Mouse (Mus musculus) heart, postnatal 25 days (tissue): ENCODE data around the gene Treh. TPM values are rescaled to one million over a fixed set of nuclear protein-coding genes. Genes with fewer than 3 reads are reported as not detected.
"Not testable (repeated sequence)": the region's sequence is repeated elsewhere in the genome, so short reads cannot be mapped to it uniquely, and the experiment has no call there.

Source experiments
- DNase-seq: peaks from one replicate; pipeline ENCODE4 v3.0.0; 2022; ENCODE audit warnings: low spot score
- intact Hi-C: fragments of 180-260 bp; cut with DNase I; formaldehyde crosslinking; loops from one replicate; pipeline ENCODE4 v1.15.1; 2025
- total RNA-seq, 2 experiments: library from RNA; stranded (reverse); gene quantifications; 2 replicates each; pipeline ENCODE4 v1.2.3; 2021

Gene Treh
- total RNA-seq, result not detected

- no peak for DNase-seq
- intact Hi-C loops, result no loop called here
These were observed at the start of gene Treh for GRCm38 (mm10) chr9:44673005-44673404. Gene Treh, plus strand, starts transcription at chr9:44673233.

DNA sequence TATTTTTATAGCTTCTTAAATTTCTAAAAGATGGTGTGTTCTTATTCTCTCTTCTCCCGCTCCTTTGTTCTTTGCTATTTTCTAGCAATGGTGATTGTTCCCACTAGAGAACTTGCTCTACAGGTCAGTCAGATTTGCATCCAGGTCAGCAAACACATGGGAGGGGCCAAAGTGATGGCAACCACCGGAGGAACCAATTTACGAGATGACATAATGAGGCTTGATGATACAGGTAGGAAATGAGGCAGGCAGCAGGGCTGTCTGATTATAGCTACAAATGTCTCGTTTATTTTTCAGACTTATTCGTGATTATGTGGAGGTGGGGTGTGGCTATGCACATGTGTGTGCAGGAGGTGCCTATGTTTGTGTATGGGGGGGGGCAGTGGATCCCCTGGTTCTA, 48.6 kb upstream of the Treh start:
- no peak for DNase-seq
- intact Hi-C loops, result no loop called here

DNA sequence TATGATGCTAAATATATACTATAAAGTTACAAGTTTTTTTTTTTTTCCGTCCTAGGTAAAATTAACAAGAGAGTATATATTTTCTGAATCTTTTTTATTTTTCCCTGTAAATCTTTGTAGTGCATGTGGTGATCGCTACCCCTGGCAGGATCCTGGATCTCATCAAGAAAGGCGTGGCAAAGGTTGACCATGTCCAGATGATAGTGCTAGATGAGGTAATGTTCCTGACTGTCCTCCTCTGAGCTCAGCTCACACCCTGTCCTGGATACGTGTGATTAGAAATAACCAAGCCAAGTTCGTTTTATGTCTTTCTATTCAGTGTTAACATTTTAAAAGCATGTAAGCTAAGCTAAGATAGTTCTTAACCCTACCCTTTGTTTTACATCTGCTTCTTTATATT, 46.8 kb upstream of the Treh start:
- no peak for DNase-seq
- intact Hi-C loops, result no loop called here

DNA sequence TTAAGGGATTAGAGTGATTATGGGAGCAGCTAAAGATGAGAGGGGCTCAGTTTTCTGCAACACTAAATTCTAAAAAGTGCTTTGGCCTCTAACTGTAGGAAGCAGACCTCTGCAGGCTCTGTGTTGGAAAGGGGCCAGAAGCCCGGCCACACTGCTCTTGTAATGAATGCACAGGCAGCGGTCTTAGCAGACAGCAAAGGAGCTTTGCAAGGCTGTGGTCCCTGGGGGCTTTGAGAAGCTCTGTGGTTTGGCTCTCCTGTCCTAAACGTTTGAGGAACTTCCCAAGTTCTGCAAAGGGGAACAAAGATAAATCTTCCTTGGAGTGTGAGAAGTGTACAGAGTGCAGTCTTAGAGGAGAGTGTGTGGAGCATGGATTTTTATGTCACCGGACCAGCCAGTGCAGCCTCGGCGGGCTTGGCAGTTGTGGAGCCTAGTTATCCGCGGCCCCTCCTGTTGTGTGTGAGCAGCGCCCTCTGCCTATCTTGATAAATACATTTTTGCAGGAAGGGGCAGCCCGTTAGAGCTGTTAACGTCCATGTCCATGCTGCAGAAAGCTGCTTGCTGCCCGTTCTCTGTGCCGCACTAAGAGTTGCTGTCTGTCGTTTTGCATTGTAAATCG, 35.4 kb upstream of the Treh start:
- no peak for DNase-seq
- intact Hi-C loops, result no loop called here

- intact Hi-C loops, DNase-seq: not testable (repeated sequence)
These were observed 34.3 kb upstream of the Treh start for GRCm38 (mm10) chr9:44638726-44639125.

DNA sequence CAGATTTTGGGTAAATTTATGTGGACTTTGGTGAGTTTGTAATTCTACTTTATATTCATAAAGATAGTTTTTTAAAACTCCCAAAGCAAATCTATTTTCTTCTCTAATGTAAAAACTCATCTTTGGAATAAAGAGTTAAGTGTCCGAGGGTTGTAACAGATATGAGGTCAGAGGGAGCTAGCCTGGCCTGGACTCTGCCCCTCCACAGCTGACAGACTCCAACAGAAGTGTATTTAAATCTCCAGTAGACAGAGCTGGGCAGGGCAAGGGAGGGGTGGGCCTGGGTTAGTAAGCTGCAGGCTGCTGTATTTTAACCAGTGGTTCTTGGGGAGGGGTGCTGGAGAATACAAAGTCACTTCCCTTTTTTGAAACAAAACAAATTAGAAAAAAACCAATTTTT, 33.0 kb upstream of the Treh start:
- intact Hi-C loops, result loop anchor here (5.0 kb wide), 1 partner anchor 33 kb away; no protein-coding TSS in a partner anchor
- not testable (repeated sequence) for DNase-seq

- no peak for DNase-seq
- intact Hi-C loops, result loop anchor here (5.0 kb wide), 1 partner anchor 34 kb away; no protein-coding TSS in a partner anchor
These were observed 32.2 kb upstream of the Treh start for GRCm38 (mm10) chr9:44640646-44641357.

DNA sequence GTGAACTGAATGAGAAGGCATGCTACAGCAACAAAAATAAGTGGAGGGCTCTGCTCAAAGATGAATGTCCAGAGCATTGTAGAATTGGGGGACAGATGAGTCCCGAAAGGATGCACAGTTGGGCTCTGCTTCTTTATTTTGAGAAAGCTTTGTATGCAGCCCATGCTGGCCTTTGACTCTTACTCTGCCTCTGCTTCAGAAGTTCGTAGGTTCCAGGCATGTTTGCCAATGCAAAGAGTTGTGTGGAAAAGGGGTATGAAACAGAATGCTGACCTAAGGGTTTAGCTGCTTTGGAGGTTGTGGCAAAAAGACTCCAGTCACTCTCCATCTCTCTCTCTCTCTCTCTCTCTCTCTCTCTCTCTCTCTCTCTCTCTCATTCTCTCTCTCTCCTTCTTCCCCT, 31.4 kb upstream of the Treh start:
- intact Hi-C loops, result loop anchor here (5.0 kb wide), 1 partner anchor 34 kb away; no protein-coding TSS in a partner anchor
- DNase-seq, result no peak

DNA sequence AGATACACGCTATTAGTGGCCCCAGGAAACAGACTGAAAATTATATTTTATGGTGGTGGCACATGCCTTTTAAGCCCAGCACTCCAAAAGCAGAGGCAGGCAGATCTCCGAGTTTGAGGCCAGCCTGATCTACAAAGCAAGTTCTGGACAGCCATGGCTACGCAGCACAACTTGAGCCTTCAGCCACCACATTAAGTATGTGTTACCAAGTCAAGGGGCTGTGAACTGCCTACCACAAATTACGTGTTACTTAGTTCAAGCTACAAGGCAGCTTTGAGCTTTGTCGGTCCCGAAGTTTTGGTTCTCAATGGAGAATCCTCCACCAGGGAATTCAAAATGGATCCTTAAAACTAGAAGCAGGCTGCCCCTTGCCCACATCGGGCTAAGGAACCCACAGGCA, 29.9 kb upstream of the Treh start:
- intact Hi-C loops, result loop anchor here (5.0 kb wide), 1 partner anchor 36 kb away; no protein-coding TSS in a partner anchor
- no peak for DNase-seq

- intact Hi-C loops, result loop anchor here (5.0 kb wide), 1 partner anchor 37 kb away; no protein-coding TSS in a partner anchor
- no peak for DNase-seq
These were observed 28.8 kb upstream of the Treh start for GRCm38 (mm10) chr9:44644186-44644585.

GRCm38 (mm10) chr9:44645481-44645880, 27.6 kb upstream of the Treh start:
- peak; percentile 54 for DNase-seq
- intact Hi-C loops, result no loop called here

DNA sequence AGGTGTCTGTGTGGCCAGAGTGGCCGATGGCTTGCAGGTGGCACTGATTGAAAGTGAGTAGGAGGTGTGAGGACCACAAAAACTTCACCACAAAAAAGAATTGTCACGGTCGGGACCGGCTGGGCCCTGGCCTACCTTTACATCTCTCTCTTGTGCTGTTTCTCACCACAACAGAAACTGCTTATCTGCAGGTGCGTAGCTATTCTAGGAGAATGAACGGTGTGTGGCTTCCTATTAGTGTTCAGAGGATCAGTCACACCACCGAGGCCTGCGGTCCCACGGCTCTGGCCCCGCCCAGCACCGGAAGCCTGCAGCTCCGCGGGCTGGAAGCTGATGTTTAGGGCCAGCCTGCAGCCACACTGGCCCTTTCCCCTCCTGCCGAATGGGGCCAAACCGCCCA, 27.1 kb upstream of the Treh start:
- no peak for DNase-seq

DNA sequence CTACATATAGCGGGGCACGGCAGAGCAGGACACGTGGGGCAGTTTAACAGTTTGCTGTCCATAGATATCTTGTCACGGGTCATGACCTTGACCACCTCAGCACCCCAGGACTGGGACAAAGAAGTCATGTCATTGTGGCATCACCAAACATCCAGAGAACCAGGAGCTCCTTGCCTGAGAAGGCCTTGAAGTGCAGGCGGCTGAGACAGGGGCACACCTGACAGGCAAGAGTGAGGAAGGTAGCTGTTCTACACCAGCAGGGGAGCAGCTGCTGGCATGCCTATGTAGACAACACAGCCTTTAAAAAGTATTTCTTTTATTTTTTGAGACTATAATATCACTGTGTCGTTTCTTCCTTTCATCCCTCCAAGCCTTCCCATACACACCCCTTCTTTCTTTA, 26.7 kb upstream of the Treh start:
- no peak for DNase-seq
- intact Hi-C loops, result no loop called here

More for the DNA sequence above, 27.1 kb upstream of the Treh start:
- intact Hi-C loops, result no loop called here

- intact Hi-C loops, result no loop called here
- no peak for DNase-seq
These were observed 26.0 kb upstream of the Treh start for GRCm38 (mm10) chr9:44647026-44647425.

- no peak for DNase-seq
- intact Hi-C loops, result no loop called here
These were observed 25.4 kb upstream of the Treh start for GRCm38 (mm10) chr9:44647656-44648055.

- intact Hi-C loops, result no loop called here
These were observed 24.2 kb upstream of the Treh start for GRCm38 (mm10) chr9:44648881-44649281.

DNA sequence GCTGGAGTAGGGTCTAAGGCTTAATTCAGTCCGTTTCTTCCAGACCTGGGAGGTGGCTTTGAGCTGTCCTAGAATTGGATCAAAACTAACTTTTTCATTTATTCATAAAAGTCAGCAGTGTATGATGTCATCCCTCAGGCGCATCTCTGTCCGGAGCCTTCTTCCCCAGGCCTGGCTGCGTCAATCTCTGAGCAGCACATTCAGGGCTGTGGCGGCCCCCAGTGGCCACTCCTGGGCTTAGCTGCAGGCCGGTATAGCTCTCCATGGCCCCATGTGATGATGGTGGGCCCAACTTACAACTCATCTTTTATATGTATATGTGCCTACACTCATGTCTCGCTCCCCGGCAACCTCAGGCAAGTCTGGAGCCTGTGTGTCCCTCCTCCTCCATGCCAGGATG, 21.0 kb upstream of the Treh start:
- intact Hi-C loops, result loop anchor here (1.0 to 5.0 kb wide), 2 partner anchors 150 to 198 kb away; partner anchors contain the start of gene Upk2
- peak; percentile 39 for DNase-seq

More at GRCm38 (mm10) chr9:44648881-44649281, 24.2 kb upstream of the Treh start:
- no peak for DNase-seq

DNA sequence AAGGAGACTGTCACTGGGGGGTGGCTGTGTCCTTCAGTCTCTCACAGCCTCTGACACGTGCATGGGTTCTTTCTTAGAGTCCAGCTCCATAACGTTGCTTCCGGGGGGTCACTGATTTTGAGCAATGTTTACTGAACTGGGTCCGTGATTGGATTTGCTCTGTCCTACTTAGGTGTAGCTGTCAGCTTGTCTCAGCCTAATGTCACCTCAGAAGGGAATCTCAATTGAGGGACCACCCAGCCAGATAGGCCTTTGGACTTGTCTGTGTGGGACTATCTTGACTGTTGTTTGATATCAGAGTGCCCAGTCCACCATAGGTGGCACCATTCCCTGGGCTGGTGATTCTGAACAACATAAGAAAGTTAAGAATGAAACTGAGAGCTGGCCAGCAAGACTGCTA, 19.1 kb upstream of the Treh start:
- intact Hi-C loops, result loop anchor here (5.0 kb wide), 1 partner anchor 152 kb away; no protein-coding TSS in a partner anchor

GRCm38 (mm10) chr9:44655098-44656066, 17.7 kb upstream of the Treh start:
- peak; percentile 39 for DNase-seq
- intact Hi-C loops, result loop anchor here (1.0 to 5.0 kb wide), 2 partner anchors 30 to 92 kb away; no protein-coding TSS in a partner anchor

More for the DNA sequence above, 19.1 kb upstream of the Treh start:
- DNase-seq, result no peak

GRCm38 (mm10) chr9:44663706-44664105, 9.3 kb upstream of the Treh start:
- no peak for DNase-seq
- intact Hi-C loops, result no loop called here
